Mouse (Mus musculus) cerebellum, adult 2 months (tissue): ENCODE results near the gene Dnajc10.

Experiments used
- CTCF ChIP-seq: fragments of 200-500 bp; IDR thresholded peaks from 2 replicates; pipeline ENCODE4 v1.5.1; 2011; ENCODE audit warnings: low read depth, mild to moderate bottlenecking, control low read depth, low read length, moderate library complexity, borderline replicate concordance; ENCODE audit not compliant: insufficient read depth
- POLR2A ChIP-seq: fragments of 200-500 bp; IDR thresholded peaks from 2 replicates; pipeline ENCODE4 v1.6.1; 2011; ENCODE audit warnings: low read length, control low read depth, borderline replicate concordance; ENCODE audit not compliant: insufficient read depth

DNA sequence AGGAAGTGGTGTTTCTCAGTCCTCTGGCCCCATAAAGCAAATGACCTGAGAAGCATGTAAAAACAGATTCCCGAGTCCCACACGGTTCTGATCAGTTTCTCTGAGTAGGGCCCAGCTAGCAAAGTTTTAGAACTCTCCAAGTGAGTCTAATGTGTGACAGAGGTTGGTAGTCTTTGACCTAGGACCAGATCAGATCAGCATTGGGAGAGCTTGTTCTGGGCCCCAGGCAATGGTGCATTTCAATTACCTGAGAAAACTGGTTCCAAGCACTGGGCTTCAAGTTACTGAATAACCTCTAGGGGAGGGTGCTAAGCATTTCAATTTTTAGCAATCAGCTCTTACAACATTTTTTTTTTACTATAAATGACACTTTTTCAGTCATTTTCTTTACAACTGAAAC is 33.1 kb upstream of the Dnajc10 start:
- TF ChIP-seq CTCF (no peak), POLR2A (no peak)
